Mouse (Mus musculus) gastrocnemius, postnatal 14 days (tissue): Measurements from ENCODE around the gene Ccdc51. TPM values are rescaled to one million over a fixed set of nuclear protein-coding genes. Genes with fewer than 3 reads are reported as not detected.
"Not testable (repeated sequence)": the region's sequence is repeated elsewhere in the genome, so short reads cannot be mapped to it uniquely, and the experiment has no call there.

Source experiments
- DNase-seq: peaks from one replicate; pipeline ENCODE4 v3.0.0; 2021; ENCODE audit warnings: mixed read lengths
- intact Hi-C: fragments of 180-260 bp; cut with DNase I; formaldehyde crosslinking; loops from one replicate; pipeline ENCODE4 v1.15.1; 2025; ENCODE audit warnings: low total_unique reads
- total RNA-seq, 2 experiments: library from RNA; stranded (reverse); gene quantifications; 2 replicates each; pipeline ENCODE4 v1.2.3; 2021

Ccdc51 gene
- total RNA-seq, 2 experiments from 2014 or later = 7.3 to 7.8 TPM

DNA sequence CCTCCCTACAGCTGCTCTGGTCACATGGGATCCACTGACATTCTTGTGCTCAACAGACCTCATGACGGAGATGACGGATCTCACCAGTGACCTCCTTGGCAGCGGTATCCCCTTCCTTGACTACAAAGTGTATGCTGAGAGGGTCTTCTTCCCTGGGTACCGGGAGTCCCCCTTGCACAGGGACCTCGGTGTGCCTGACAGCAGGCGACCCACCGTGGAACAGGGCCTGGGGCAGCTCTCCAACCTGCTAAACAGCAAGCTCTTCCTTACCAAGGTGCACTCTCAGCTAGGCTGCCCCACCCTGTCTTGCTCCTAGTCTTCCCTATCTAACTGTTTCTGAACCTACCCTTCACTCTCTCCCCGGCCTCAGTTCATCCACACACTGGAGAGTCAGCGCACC, 29.3 kb downstream of the Ccdc51 start:
- no peak for DNase-seq
- intact Hi-C loops = no loop called here

DNA sequence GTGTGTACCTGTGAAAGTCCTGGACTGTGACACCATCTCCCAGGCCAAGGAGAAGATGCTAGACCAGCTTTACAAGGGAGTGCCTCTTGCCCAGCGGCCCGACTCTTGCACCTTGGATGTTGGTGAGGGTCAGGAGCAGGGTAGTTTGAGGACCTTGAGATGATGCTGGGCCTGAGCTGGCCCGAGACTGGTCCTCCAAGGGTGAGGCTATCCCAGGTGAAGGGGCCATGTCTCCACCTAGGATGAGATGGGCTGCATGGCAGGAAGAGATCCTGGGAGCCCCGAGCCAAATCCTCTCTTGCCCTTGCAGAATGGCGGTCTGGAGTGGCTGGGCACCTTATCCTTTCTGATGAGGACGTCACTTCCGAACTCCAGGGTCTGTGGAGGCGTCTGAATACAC, 31.0 kb downstream of the Ccdc51 start:
- no peak for DNase-seq
- intact Hi-C loops = no loop called here

DNA sequence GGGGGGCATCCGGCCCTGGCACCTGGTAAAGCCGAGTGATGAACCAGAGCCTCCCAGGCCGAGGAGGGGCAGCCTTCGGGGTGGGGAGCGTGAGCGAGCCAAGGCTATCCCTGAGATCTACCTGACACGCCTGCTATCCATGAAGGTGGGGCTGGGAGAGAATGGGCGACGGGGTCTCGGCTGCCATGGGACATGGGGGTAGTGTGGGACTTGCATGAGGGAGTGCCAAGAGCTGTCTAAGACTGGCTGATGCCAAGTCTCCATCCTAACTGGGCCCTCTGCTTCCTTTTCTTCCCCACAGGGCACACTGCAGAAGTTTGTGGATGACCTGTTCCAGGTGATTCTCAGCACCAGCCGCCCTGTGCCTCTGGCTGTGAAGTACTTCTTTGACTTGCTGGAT, 32.0 kb downstream of the Ccdc51 start:
- intact Hi-C loops = no loop called here
- no peak for DNase-seq

DNA sequence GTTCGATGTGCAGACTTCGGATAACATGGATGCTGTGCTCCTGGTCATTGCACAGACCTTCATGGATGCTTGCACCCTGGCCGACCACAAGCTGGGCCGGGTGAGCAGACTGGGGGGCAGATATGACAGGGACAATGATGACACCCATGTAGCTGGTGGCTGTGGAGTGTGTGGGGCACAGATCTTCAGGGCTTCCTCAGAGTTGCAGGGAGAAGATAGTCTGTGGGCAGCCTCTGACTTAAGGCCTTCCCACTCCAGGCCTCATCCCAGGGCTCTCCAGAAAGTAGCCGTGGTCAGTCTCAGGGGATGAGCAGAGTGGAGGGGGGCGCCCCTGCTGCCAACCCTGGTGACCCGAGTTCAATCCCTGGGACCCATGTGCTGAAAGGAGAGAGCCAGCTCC, 32.6 kb downstream of the Ccdc51 start:
- DNase-seq = no peak
- intact Hi-C loops = no loop called here

DNA sequence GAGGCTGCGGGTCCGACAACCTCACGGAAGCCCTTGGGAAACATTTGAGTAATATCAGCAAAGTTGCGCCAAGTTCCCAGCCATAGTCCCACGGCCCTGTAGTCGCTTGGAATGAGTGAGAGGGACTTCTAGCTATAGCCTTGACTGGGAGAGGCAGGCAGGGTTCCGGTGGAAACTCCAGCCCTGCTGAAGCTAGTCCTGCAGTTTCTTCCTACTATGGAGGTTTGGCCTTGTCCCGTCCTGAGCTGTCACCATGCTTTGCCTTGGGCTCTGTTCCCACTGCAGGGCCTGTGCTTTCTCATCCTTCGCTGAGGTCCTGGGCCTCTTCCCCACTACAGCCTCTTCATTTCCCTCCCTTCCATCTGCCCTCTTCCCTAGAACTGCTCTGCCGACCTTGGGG, 33.9 kb downstream of the Ccdc51 start:
- DNase-seq = no peak
- intact Hi-C loops = no loop called here

DNA sequence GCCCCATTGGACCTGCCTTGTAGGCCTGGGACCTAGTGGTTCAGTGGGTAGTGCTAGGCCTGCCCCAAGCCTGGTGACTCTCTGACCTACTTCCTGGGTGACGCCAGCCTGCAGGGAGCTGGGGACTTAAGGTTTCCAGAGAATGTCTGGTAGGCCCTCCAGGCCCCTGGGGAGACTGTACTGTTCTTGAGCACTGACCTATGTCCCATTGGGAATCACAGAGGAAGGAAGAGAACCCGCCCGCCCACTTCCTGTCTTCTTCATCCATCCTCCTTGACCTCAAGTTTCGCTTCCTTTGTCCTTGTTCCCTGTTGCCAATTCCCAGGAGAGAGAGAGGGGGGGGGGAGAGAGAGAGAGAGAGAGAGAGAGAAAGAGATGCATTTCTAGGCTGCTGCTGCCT, 35.8 kb downstream of the Ccdc51 start:
- intact Hi-C loops = no loop called here
- peak; percentile 37 for DNase-seq

DNA sequence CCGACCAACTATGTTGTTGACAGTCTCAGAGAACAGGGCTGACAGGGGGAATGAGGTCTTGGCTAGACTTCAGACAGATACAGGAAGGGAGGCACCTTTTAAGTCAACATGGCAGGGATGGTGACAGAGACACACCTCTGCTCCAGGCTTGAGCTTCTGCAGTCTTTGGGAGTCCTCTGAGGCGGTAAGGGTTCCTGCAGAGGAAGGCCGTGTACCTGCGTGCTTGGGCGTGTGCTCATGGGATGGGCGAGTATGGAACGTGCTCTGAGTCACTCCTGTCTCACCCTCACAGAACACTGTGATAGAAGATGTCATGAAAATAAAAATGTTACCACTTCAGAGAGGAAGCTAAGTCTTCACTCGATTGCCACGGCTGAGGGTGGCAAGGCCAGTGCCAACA, 37.3 kb downstream of the Ccdc51 start:
- intact Hi-C loops = no loop called here
- no peak for DNase-seq

DNA sequence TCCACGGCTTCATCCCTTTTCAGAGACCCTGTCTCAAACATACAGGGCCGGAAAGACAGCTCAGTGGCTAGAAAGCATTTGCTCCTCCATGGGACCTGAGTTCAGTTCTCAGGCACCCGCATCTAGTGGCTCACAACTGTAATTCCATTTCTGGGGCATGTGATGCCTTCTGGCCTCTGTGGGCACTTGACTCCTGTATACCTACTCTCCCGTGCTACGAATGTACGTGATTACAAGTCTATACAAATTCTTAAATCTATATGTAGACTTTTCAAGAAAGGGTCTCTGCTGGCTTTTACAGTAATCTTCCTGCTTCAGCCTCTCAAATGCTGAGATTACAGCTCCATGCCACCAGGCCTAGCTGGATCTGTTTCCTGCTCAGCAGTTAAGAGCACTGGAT, 38.7 kb downstream of the Ccdc51 start:
- no peak for DNase-seq
- intact Hi-C loops = loop anchor here (5.0 kb wide), 2 partner anchors 34 to 119 kb away; no protein-coding TSS in a partner anchor

DNA sequence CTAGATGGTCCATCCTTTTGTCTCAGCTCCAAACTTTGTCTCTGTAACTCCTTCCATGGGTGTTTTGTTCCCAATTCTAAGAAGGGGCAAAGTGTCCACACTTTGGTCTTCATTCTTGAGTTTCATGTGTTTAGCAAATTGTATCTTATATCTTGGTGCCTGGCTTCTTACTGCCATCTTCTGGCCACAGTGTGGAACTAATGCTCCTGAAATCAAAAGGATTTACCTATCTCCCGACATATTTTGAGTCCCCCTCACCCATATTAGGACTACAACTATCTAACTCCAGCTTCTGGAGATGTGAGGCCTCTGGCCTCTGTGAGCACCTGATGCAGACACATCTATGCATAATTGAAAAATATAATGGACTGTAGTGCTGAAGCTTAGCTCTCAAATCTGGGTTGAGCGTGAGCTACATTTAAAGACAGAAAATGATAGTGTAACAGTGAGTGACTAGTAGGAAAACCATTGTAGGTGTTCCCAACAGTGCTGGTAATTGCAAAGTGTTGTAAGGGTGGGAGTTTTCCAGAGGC, 40.3 kb downstream of the Ccdc51 start:
- intact Hi-C loops = loop anchor here (5.0 kb wide), 2 partner anchors 35 to 120 kb away; no protein-coding TSS in a partner anchor
- no peak for DNase-seq

DNA sequence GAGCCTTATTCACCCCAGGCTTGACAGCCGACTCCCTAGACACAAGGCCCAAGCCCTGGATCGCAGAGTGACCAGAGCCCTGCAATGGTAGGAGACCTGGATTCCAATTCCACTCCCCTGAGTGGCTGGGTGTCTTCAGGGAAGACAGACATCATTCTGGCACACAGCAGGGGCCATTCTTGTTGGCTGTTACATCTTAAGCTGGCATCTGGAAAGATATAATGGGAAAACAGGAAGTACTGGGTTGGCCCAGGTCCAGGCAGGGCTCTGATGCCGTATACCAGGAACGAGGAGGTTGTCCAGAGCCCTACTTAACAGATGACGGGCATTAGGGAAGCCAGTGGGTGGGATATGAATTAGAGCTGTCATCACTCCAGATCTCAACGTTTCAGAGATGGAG, 41.0 kb downstream of the Ccdc51 start:
- no peak for DNase-seq
- intact Hi-C loops = loop anchor here (5.0 kb wide), 2 partner anchors 36 to 121 kb away; no protein-coding TSS in a partner anchor

DNA sequence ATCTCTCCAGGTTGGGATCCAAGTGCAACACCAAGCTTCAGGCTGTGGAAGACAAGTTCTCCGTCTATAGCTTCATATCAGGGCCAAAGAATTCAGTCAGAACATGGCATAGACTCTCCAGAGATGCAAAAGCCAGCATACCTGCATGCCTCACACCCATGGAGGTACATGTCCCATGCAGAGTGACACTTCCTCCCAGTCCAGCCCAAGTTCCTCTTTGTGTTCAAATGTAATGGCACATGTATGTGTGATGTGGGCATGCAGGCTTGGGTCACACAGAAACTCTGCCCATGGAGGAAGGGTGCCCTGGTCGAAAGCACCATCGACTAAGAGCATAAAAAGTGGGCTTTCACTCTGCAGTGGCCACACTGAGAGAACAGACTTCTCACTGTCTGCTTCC, 41.9 kb downstream of the Ccdc51 start:
- no peak for DNase-seq
- intact Hi-C loops = loop anchor here (5.0 kb wide), 2 partner anchors 37 to 122 kb away; no protein-coding TSS in a partner anchor

DNA sequence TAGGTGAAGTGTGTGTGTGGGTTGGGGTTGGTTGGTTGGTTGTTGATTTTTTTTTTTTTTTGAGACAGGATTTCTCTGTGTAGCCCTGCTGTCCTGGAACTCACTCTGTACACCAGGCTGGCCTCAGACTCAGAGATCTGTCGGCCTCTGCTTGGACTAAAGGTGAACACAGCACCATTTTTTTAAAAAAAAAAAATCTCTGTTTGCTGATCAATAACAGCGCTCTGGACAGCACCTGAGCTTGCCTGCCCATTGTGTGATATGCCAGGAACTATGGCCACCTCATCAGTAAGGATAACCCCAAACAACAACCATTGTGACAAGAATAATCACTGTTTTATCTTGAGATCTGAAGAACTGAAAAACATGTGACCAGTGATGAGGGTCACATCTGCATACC, 42.8 kb downstream of the Ccdc51 start:
- intact Hi-C loops = no loop called here
- DNase-seq = no peak

DNA sequence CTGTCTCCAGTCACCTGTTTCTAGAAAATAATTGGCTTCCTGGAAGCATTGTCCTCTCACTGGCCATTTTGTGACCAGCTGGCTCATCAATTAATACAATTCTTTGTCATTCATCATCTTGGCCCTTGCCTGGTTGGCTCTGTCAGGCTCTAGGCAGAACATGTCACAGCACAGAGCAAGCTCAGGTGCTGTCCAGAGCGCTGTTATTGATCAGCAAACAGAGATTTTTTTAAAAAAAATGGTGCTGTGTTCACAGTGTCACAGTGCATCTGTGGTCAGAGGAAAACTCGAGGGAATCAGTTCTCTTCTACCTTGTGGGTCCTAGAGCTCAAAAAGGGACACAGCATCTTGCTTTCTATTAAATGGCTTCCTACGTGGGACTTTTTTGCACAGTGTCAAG, 43.2 kb downstream of the Ccdc51 start:
- DNase-seq = no peak
- intact Hi-C loops = no loop called here

DNA sequence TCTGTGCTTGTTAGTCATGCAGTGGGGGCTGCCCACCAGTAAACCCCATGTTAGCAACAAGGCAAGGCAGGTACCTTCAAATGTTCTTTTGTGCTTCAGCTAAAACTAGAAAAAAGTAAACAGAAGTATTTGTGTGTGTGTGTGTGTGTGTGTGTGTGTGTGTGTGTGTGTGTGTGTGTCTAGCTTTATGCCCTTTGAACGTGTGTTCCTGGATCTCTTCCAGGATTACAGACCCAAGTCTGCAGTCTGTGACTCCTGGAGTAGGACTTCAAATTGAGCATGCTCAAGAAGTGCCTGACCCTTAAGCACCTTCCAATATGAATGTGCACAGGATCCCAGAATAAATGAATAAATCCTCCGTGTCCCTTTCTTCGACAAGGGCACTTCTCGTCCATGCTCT, 44.8 kb downstream of the Ccdc51 start:
- no peak for DNase-seq
- intact Hi-C loops = no loop called here

DNA sequence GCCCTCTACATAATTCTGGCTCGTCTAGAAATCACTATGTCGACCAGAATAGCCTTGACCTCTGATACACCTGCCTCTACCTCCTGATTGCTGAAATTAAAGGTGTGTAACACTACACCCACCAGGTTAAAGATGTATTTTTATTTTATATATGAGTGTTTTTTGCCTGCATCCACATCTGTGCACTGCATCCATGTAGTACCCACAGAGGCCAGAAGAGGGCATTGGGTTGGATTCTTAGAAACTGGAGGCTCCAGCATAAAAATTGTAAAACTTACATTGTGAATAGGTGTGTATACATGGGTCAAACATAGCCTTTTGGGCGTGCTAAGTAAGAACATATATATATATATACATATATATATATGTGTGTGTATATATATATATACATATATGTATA, 45.9 kb downstream of the Ccdc51 start:
- intact Hi-C loops = no loop called here
- no peak for DNase-seq

DNA sequence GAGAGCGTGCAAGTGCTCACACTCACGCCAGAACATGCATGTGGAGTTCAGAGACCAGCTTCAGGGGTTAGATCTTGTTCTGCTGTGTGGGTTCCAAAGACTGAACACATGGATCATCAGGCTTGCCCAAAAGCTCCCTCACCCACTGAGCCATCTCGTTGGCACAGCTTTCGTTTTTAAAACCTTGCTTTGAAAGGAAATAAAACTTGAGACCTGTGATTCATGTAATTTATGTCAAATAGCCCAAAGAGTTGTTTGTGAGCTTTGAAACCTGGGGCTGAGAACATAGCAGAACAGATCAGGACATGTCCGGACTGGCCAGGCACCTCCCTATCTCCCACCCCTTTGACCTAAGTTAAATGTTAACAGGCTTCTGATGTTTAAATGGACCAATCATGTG, 47.8 kb downstream of the Ccdc51 start:
- intact Hi-C loops = no loop called here
- no peak for DNase-seq

DNA sequence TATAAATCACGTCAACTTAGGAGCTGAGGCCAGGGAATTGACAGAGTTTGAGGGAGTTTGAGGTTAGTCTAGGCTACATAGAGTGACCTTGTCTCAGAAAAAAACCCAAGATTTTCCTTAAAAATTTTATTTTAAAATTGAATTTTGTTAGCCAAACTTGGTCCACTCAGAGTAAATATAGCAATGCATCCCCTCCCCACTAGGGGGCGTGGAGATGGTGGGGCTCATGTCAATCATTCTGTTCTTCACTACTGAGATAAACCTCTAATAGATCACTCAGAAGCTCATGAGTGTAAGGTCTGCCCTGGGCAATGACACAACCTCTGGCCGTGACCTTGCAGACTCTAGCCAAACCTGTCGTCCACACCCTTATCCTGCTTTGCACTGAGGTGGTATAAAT, 58.1 kb downstream of the Ccdc51 start:
- DNase-seq, intact Hi-C loops: not testable (repeated sequence)

Other genes with a start within 250 kb of the Ccdc51 start
- gene Slc26a6, start 229.2 kb upstream of the Ccdc51 start, total RNA-seq = 10 to 100 TPM; 13.0 to 13.8 TPM
- gene Tmem89, start 167.9 kb upstream of the Ccdc51 start, total RNA-seq = not detected
- 1,000 to 10,000 TPM in 1 of 2 experiments, 100 to 1,000 TPM in 1; 899 to 1,084 TPM for gene Uqcrc1, start 145.9 kb upstream of the Ccdc51 start, total RNA-seq
- gene Col7a1, start 128.9 kb upstream of the Ccdc51 start, total RNA-seq = 1 to 10 TPM; 2.7 to 3.7 TPM
- under 1 TPM; 0.40 to 0.53 TPM for gene Ucn2, start 96.5 kb upstream of the Ccdc51 start, total RNA-seq
- 10 to 100 TPM; 31.0 to 31.6 TPM for gene Pfkfb4, start 90.7 kb upstream of the Ccdc51 start, total RNA-seq
- 10 to 100 TPM; 24.4 to 26.3 TPM for gene Shisa5, start 43.9 kb upstream of the Ccdc51 start, total RNA-seq
- 10 to 100 TPM; 10.7 to 11.4 TPM for gene Trex1, start 22.8 kb upstream of the Ccdc51 start, total RNA-seq
- gene Atrip, start 8.4 kb upstream of the Ccdc51 start, total RNA-seq = 1 to 10 TPM; 7.4 to 7.5 TPM
- 100 to 1,000 TPM; 184 to 190 TPM for gene Tma7, start 94 bp downstream of the Ccdc51 start, total RNA-seq
- gene Plxnb1, start 12.9 kb downstream of the Ccdc51 start, total RNA-seq = 1 to 10 TPM; 2.1 to 3.8 TPM
- not detected for gene Fbxw21, start 79.5 kb downstream of the Ccdc51 start, total RNA-seq
- not detected for gene Fbxw13, start 113.5 kb downstream of the Ccdc51 start, total RNA-seq
- not detected for gene Fbxw20, start 152.3 kb downstream of the Ccdc51 start, total RNA-seq
- gene Fbxw14, start 205.2 kb downstream of the Ccdc51 start, total RNA-seq = not detected